Mouse (Mus musculus) bone marrow macrophage, adult 2 months (primary cell): Measurements from ENCODE around the gene Piwil4.

ENCODE experiments used
- CTCF ChIP-seq: IDR thresholded peaks from 2 replicates; pipeline ENCODE4 v1.5.1; 2012; ENCODE audit warnings: low read depth, mild to moderate bottlenecking, low read length, moderate library complexity
- POLR2A ChIP-seq: IDR thresholded peaks from 2 replicates; pipeline ENCODE4 v1.6.1; 2012; ENCODE audit warnings: mild to moderate bottlenecking, low read depth, low read length, borderline replicate concordance

DNA sequence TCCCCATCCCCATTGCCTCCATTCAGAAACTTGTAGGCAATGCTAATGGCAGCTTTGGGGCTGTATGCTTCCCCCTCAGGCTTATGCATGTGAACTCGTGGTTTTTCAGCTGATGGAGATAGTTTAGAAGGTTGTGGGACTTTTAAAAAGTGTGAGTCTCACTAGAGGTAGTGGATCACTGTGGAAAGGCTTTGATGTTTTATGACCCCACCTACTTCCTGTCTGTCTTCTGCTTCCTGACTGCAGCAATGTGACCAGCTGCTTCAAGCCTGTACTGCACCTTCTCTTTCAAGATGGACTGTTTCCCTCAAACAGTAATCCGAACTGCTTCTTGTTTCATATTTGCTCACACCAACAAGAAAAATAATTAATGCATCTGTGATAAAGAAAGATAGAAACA, 82.6 kb downstream of the Piwil4 start:
- TF ChIP-seq CTCF (no peak), POLR2A (no peak)
